Mouse (Mus musculus) brain, embryonic 14.5 days (tissue): ENCODE data around the gene Gm48552. TPM values are rescaled to one million over a fixed set of nuclear protein-coding genes. Genes with fewer than 3 reads are reported as not detected.

Source experiments
- DNase-seq: peaks from one replicate; pipeline ENCODE4 v3.0.0-alpha.2; 2011; ENCODE audit warnings: low read depth
- CTCF ChIP-seq: fragments of 200-500 bp; IDR thresholded peaks from 2 replicates; pipeline ENCODE4 v1.5.1; 2012; ENCODE audit warnings: inconsistent platforms, mild to moderate bottlenecking, moderate library complexity, borderline replicate concordance; ENCODE audit not compliant: insufficient read depth, insufficient read length; ENCODE audit errors: extremely low read depth
- POLR2A ChIP-seq: fragments of 200-500 bp; IDR thresholded peaks from 2 replicates; pipeline ENCODE4 v1.6.1; 2012; ENCODE audit warnings: mild to moderate bottlenecking, inconsistent platforms, borderline replicate concordance; ENCODE audit not compliant: poor library complexity, insufficient read depth, insufficient read length, severe bottlenecking; ENCODE audit errors: extremely low read depth
- polyA plus RNA-seq: library from polyadenylated mRNA; depleted of rRNA; stranded (reverse); fragments of >200 nt; gene quantifications from 2 replicates; pipeline ENCODE4 v1.2.3, GENCODE M21; 2012

The Gm48552 gene
- polyA plus RNA-seq, 1 experiment: 8.7 TPM

- TF ChIP-seq POLR2A (0 out of 2 replicates have a peak, but pooled peaks have one; percentile 25), CTCF (peak; percentile 84)
- DNase-seq: peak; percentile 100
Measured at GRCm38 (mm10) chr10:81350351-81351063, 38.3 kb upstream of the Gm48552 start, which contains the start of gene Hmg20b. Hmg20b (minus strand) TSS chr10:81350480.

DNA sequence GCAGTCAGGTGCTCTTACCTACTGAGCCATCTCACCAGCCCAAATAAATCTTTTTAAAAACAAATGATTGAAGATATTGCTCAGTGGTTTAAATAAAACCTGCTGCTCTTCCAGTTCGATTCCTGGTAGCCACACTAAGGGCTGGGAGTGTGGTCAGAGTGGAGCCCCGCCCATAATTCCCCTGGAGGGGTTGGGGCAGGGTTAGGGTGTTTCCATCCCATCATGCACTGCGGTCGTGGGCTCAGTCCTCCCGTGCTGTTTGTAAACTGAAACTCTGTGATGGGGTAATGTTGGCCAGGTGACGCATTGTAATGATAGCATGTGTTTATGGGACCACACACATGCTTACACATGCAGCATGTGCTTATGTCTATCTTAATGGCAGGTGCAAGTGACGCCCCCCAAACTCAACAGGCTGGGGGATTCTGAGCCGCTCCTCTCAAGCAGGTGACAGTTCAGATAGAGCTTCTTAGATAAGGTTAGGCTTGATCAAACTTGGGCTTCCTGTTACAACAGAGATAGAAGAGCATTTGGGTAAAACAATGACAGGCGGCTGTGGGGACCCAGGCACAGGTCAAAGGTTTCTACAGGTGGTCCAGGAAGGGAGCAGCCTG, 37.0 kb upstream of the Gm48552 start:
- DNase-seq: no peak
- TF ChIP-seq CTCF: no peak
- TF ChIP-seq POLR2A: no peak

DNA sequence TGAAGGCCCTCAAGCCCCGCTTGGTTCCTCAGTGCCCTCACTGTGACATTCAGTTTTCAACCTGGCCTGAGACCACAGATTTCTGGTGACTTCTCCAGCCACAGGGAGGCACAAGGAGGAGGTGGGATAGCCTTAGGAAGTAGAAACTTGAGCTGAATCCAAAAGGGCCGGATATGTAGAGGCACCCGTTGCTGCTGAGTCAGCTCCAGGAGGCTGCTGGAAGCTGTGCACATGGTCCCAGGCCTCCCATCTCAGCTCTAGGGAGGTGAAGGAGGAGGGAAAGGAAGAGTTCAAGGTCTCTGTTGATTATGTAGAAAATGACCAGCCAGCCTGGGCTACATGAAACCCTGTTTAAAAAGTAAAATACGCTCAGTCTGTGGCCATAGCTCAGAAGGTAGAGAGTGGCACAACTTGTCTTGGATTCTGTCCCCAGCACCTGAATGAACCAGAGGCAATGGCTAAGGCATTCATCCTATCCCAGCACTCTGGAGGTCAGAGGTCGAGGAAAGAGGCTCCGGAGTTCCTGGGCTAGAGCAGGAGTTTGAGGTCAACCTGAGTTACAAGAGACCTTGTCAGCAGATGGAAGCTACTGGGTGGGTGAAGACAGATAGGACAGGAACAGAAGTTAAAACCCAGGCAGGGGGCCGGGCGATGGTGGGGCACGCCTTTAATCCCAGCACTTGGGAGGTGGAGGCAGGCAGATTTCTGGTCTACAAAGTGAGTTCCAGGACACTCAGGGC, 33.9 kb upstream of the Gm48552 start:
- no peak for DNase-seq
- TF ChIP-seq POLR2A (no peak), CTCF (no peak)

DNA sequence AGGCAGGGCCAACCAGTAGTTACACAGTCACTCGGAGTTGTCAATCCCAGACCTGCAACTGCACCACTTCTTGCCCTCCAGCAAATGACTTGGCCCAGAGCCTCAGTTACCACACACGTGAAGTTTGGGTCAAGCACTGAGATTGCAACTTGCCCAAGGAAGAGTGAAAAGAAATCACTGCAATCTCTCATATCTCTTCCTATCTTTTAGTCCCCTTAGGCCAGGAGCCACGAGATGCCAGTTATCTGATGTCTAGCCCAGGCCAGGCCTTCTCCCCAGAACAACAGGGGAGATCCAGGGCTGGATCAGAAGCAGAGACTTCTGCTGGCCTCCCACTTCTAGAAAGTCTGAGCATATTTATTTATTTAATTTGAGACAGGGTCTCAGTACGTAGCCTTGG, 33.3 kb upstream of the Gm48552 start:
- no peak for DNase-seq
- no peak for TF ChIP-seq CTCF
- no peak for TF ChIP-seq POLR2A

DNA sequence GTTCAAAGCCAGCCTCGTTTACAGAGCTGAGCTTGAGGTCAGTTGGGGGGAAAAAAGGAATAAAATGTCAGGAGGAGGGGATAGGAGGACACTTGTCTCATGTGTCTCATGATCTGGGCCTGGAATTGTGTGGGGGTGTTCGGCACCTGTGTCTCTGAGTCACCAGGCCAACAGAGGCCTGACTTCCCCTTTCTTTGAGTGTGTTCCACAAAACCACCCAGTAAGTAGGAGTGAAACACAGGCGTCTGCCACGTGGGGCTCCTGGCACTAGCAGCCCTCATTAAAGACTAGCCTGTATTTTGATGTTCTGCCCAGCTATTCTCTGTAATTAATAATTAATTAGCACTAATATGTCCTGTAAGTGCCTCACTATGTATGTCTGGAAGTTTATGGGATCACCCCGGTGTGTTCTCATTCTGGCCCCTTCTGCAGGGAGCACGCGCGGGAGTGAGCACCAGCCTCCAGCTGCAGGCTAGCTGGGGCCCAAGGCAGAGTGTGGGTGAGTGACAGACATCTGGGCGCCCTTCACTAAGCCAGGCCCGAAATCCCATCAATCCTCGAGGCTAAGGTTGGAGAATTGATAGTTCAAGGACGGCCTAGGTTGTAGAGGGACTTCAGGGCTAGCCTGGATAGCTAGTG, 32.3 kb upstream of the Gm48552 start:
- DNase-seq: no peak
- no peak for TF ChIP-seq CTCF
- no peak for TF ChIP-seq POLR2A

- peak; percentile 96 for DNase-seq
- TF ChIP-seq CTCF: no peak
- TF ChIP-seq POLR2A: peak; percentile 79
Measured at GRCm38 (mm10) chr10:81356991-81357844, 31.6 kb upstream of the Gm48552 start, which contains the start of gene Mfsd12. Mfsd12 (plus strand) TSS chr10:81357491.

DNA sequence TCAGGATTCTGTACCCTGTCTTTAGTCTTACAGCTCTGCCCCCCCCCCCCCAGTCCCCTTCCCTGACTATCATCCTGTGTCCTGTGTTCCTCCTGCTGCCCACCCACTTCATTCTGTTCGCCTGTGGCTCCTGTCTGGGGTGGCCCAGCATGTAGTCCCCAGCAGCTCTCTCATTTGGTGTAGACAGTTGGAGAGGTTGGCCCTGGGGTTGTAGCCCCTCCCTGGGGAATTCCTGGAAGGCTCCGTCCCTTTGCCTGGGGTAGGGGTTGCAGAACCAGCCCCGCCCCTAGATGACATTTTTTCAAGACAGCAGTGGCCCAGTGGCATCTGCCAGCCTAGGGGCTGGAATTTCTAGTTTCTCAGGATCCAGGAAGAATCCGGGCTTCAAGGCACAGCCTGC, 30.6 kb upstream of the Gm48552 start:
- TF ChIP-seq CTCF (no peak), POLR2A (no peak)
- DNase-seq: no peak

- no peak for DNase-seq
- TF ChIP-seq POLR2A (no peak), CTCF (no peak)
Measured at GRCm38 (mm10) chr10:81358841-81359240, 30.0 kb upstream of the Gm48552 start.

DNA sequence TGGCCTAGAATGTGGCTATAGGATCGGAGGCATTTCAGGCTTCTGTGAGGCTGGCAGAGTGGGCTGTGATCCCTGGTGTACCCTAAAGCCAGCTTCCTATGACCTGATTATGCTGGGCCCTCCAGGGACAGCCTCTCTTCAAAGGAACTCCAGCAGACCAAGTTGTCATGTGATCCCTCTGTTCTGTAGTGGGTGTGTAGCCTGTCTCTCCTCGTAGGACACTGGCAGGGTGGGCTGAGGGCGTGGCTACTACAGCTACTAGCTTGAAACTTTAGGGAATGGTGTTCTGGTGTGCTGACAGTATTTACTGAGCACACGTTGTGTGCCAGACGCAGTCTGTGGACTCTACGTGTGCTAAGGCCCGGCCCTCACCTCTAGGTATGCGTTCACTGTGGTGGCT, 28.1 kb upstream of the Gm48552 start:
- TF ChIP-seq CTCF (no peak), POLR2A (no peak)
- no peak for DNase-seq

GRCm38 (mm10) chr10:81362336-81362949, 26.4 kb upstream of the Gm48552 start:
- TF ChIP-seq POLR2A (no peak), CTCF (no peak)
- DNase-seq: no peak
